Mouse (Mus musculus) embryo, embryonic 11 days (tissue): Measurements from ENCODE around the gene Myo1b.
A peak's percentile ranks its signal among the peaks of the same experiment; 100 is the strongest.

Source experiments
- DNase-seq: peaks from one replicate; pipeline ENCODE4 v3.0.0-alpha.2; 2015

Gene Myo1b

GRCm38 (mm10) chr1:51845264-51846036, 70.4 kb downstream of the Myo1b start:
- DNase-seq, result no peak

GRCm38 (mm10) chr1:51837845-51838623, 77.8 kb downstream of the Myo1b start:
- DNase-seq, result no peak

GRCm38 (mm10) chr1:51837311-51837710, 78.6 kb downstream of the Myo1b start:
- DNase-seq, result no peak

DNA sequence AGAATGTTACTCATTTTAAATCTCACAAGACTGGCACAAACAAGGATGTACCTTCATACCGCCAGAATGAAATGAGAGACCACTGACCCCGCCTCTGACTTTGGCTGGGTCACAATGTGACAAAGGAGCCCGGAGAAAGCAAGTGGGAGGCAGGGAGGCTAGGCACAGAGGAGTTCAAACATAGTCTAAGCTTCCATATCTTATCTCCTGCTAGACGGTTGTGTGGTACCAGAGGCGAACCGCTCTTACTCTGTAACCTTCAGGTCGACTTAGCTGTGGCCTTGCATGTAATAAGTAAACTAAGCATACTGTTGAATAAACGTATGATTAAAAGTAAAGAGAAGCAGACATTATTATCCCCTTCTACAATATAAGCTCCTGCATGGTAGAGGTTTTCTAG, 80.1 kb downstream of the Myo1b start:
- no peak for DNase-seq

DNA sequence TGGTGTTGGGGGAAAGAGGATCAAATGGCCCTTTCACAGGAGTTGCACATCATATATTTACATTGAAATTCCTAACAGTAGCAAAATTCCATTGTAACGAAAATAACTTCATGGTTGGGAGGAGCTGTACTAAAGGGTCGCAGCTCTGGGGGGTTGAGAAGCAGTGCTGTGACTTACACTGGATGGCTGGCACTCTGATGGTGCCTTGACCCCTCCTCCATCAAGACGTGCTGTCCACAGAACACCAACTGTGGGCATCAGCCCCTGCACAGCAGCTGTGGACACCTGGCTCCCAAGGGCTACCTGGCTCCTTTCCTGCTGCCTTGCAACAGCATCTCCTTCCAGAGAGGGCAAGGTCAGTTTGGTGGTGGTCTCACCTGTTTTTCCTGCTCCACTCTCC, 81.8 kb downstream of the Myo1b start:
- no peak for DNase-seq

- no peak for DNase-seq
Measured at GRCm38 (mm10) chr1:51829353-51829752, 86.5 kb downstream of the Myo1b start.

- DNase-seq, result no peak
Measured at GRCm38 (mm10) chr1:51822531-51822930, 93.3 kb downstream of the Myo1b start.

- DNase-seq, result no peak
Measured at GRCm38 (mm10) chr1:51821701-51822495, 94.0 kb downstream of the Myo1b start.

GRCm38 (mm10) chr1:51820520-51820919, 95.4 kb downstream of the Myo1b start:
- DNase-seq, result no peak

- DNase-seq, result no peak
Measured at GRCm38 (mm10) chr1:51820013-51820441, 95.8 kb downstream of the Myo1b start.

GRCm38 (mm10) chr1:51815636-51816035, 100.2 kb downstream of the Myo1b start:
- no peak for DNase-seq

- no peak for DNase-seq
Measured at GRCm38 (mm10) chr1:51814854-51815630, 100.8 kb downstream of the Myo1b start.

- DNase-seq, result no peak
Measured at GRCm38 (mm10) chr1:51808847-51809246, 107.0 kb downstream of the Myo1b start.

- no peak for DNase-seq
Measured at GRCm38 (mm10) chr1:51808228-51808627, 107.6 kb downstream of the Myo1b start.

DNA sequence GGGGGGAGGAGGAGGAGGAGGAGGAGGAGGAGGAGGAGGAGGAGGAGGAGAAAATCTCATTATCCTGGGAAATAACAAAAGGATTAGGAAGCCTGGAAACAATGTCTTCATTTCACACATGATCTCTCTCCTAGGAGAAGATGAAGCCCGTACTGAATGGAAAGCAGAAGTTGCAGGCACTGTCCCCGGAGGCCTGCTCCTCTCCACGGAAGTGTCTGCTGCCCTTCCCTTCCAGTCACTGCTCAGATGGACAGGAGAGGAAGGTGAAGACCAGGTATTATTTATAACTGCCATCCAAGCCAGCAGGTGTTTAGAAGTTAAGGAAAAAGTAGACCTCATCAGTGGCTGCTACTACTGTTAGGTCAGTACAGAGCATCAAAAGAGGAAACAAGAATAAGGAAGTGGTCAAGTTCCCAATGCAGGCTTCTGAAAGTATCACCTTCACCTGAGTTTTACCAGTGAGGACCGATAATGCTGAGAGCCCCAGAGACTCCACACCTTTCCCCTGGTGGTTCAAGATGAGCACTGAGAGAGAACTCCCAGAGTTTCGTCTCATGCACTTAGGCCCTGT, 110.7 kb downstream of the Myo1b start:
- DNase-seq, result no peak

DNA sequence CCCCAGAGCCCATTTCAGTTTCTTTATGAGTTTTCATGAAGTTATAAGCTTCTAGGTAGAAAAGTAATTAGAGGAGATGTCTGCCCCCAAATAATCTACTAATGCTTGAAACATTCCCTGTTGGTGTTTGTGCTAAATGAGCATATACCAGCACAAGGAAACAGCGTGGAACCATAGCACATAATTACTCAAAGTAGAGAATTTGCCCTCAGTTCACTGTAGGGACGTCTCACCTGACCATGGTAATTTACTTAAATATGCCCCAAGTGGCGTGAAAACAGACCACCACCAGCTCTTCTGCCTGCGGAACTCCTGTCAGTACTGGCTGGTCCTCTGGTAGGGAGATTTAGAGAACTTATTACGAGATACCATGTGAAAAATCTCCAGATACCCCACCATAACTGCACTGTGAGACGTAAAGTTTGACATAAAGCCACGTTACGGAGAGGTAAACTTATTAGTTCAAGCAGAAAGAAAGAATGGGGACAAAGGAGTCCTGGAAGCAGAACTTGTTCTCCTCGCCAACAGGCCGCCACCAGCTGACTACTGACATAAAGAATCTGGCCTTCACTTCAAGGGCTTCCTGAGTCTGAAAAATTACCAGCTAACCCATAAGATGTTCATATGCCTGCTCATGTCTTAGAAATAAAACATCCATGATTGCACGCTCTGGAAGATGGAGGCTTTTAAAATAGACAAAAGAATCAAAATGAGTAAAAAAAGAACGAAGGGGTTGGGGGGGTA, 111.4 kb downstream of the Myo1b start:
- no peak for DNase-seq

DNA sequence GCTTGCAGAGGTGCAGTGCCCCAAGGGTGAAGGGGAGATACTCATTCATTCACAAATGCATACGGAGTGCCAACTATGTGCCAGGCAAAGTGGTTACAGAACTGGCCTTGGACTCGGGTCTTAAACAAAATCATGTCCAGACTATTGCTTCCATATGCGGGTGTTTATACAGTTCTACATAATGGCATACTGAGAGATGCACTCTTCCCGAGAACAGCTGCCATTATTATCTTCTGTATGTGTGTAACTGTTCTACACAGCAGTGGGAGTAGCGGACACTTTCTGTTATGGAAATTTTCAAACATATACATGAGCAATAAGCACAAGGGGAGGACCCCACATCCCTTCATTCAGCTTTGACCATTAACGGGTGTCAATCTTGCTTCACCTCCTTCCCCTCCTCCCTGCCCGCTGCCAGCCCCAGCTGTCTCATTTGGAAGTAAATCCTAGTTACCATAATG, 117.8 kb downstream of the Myo1b start:
- no peak for DNase-seq

- peak; percentile 59 for DNase-seq
Measured at GRCm38 (mm10) chr1:51795586-51796309, 120.1 kb downstream of the Myo1b start.

- DNase-seq, result peak; percentile 16
Measured at GRCm38 (mm10) chr1:51789269-51789668, 126.6 kb downstream of the Myo1b start.

GRCm38 (mm10) chr1:51782091-51782490, 133.8 kb downstream of the Myo1b start:
- peak; percentile 18 for DNase-seq

DNA sequence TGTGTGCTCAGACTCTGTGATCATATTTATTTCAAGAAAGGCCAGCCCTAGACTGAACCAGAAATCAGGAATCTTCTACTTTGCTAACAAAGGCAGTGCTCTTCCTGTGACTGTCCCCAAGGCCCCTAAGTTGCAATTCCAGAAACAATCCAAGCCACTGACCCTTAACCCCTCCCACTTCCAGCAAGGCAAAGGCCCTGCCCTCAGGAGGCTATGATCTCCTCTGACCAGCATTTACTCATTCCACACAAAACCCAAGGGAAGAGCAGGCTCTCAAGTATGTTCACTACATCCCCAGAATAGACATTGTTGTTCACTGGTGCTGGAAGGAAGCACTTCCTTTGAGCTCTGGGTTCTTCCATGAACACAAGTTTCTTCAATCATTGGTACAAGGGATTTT, 135.5 kb downstream of the Myo1b start:
- peak; percentile 15 for DNase-seq
